Mouse (Mus musculus): ENCODE results near the gene Zfp955b.
"Not testable (repeated sequence)": the region's sequence is repeated elsewhere in the genome, so short reads cannot be mapped to it uniquely, and the experiment has no call there.

Zfp955b gene

GRCm38 (mm10) chr17:33289039-33289875 is at the start of gene Zfp955b:
Gene Zfp955b (plus strand): TSS chr17:33289544.
- in situ Hi-C loops (cut with MboI; ENCODE audit: low sequenced_read_pairs) = not testable (repeated sequence)

GRCm38 (mm10) chr17:33254530-33255318 is 34.6 kb upstream of the Zfp955b start, which contains the start of gene Zfp955a:
Gene Zfp955a (minus strand): TSS chr17:33255145.
- in situ Hi-C loops (cut with MboI; ENCODE audit: low sequenced_read_pairs) = not testable (repeated sequence)

- in situ Hi-C loops (cut with MboI; ENCODE audit: low sequenced_read_pairs) = not testable (repeated sequence)
These were observed 34.1 kb upstream of the Zfp955b start for GRCm38 (mm10) chr17:33255319-33255657.

- in situ Hi-C loops (cut with MboI; ENCODE audit: low sequenced_read_pairs) = no loop called here
These were observed 25.0 kb upstream of the Zfp955b start, which contains the start of gene Olfr63 for GRCm38 (mm10) chr17:33264376-33264775. Gene Olfr63 (plus strand): TSS chr17:33264676.

- in situ Hi-C loops (cut with MboI; ENCODE audit: low sequenced_read_pairs) = no loop called here
These were observed 20.4 kb upstream of the Zfp955b start for GRCm38 (mm10) chr17:33268907-33269306.

GRCm38 (mm10) chr17:33289876-33290149 is 469 bp downstream of the Zfp955b start:
- in situ Hi-C loops (cut with MboI; ENCODE audit: low sequenced_read_pairs) = not testable (repeated sequence)

GRCm38 (mm10) chr17:33352981-33353380 is 63.6 kb downstream of the Zfp955b start:
- in situ Hi-C loops (cut with MboI; ENCODE audit: low sequenced_read_pairs) = no loop called here

Measured in CH12F3 (cell line).